Mouse (Mus musculus): ENCODE measurements at regions not wholly inside any gene's neighbourhood (a gene's known extent, or its start where the extent isn't known, plus 50 kb on each side); places are given as distances from the start of the nearest gene placed in this dataset.
A peak's percentile ranks its signal among the peaks of the same experiment; 100 is the strongest.

GRCm38 (mm10) chr6:13305873-13306272 lies 81.1 kb upstream of the Vwde start:
- no peak for DNase-seq

GRCm38 (mm10) chr6:13298171-13298570 lies 73.4 kb upstream of the Vwde start:
- no peak for DNase-seq

DNA sequence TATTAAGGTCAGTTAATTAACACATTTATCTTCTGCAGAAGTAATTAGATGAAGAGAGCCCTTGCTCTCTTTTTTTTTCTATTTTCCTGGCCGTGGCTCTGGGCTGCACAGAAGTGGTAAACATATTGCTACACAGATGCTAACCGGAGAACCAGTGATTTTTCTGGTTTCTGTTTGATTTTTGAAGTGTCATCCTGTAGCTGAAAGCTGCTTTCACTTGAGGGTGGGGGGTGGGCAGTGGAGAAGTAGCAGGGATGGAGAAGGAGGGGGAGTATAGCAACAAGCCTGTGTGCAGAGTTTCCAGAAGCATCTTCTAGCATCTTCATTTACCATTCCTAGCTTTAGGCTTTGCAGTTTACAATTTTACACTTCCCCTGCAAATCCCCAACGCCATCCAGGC lies 72.3 kb upstream of the Vwde start:
- no peak for DNase-seq

- no peak for DNase-seq
Observed at GRCm38 (mm10) chr6:13296041-13296440, 71.3 kb upstream of the Vwde start.

DNA sequence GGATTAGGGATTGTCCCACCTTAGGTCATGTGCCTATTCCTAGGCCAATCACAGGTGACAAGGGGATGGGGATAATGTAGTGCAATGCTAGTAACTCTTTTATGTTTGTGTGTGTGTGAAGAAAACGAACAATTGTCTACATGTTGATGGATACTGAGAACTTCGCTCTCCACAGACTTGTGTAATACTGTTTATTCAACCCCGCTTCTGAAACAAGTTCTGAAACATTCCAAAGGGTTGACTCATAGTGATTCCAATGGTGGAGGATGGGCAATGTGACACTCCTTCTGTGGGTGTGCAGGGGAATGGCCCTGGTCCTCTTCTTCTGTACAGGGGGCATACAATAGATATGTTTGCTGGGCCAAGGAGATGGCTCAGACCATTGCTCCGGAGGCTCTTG lies 69.6 kb upstream of the Vwde start:
- DNase-seq: no peak

GRCm38 (mm10) chr6:13288500-13288899 lies 63.7 kb upstream of the Vwde start:
- DNase-seq: no peak

DNA sequence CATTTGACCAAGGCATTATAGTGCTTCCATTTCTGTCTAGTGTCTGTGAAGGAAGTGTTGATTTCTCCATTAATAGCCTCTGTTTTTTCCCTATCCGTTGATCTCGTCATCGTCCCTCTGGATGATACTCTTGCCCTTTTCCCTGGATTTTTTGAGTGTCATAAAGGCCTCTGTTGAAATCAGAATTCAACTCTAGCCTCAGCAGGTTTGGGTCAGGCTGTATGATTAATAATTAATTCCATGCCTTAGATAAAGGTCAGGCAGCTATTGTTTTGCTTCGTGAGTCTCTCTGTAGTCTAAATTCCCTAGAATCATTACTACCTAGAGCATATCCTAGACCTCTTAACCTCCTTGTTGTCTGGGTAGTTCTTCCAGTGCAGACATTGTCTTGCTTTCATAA lies 63.0 kb upstream of the Vwde start:
- no peak for DNase-seq

GRCm38 (mm10) chr6:13286542-13287273 lies 61.9 kb upstream of the Vwde start:
- no peak for DNase-seq

GRCm38 (mm10) chr6:13280835-13281234 lies 56.1 kb upstream of the Vwde start:
- peak; percentile 20 to 25 for DNase-seq

All from B cell, adult 2 months (primary cell).